In the genomic region with DNA sequence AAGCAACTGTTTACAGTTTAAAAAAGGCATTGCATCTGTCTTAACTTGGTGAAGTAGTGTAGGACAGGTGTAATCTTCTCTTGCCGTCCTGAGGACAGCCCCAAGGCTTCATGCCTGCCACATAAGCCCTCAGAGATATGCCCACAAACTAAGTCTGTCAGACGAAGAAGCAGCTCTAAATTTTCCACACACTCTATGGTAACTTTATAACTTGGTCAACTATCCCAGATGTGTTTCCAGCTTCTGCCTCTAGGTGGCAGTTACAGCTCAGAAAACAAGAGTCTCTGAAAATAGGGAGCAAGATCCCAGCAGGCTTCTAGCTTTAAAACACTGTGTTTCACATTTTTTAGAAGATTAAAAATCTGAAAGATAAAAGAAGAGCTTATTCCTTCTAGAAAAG, we compare ENCODE assay signal across 9 mouse cellular contexts.
DNase-seq lines count a peak whose midpoint lies in the region; ATAC-seq and TF ChIP-seq lines count a peak whose summit lies in the region.
"Had no signal": no experiment of that assay in that cellular context is flagged by ENCODE, and none has a peak within 500 bp of the region (broad histone marks: within the 10 kb centered on the region; RNA-seq: fewer than 3 reads in every experiment).

No protein-coding gene starts in this region.

- H3K27me3 ChIP-seq in intestine, embryonic 14.5 days (replicated peaks; ENCODE audit: control insufficient read depth, insufficient read depth, low read length), result no peaks in the 10 kb centered on the region
- no peaks in the 10 kb centered on the region for H3K27me3 ChIP-seq in intestine, embryonic 16.5 days (replicated peaks; ENCODE audit: control insufficient read depth, insufficient read depth, low read length)
- no peaks in the 10 kb centered on the region for H3K27me3 ChIP-seq in hindbrain, embryonic 14.5 days (ENCODE audit: control insufficient read depth, insufficient read depth, low read length)
- H3K27me3 ChIP-seq in stomach, postnatal 0 days (ENCODE audit: control insufficient read depth, insufficient read depth, low read length), result no peaks in the 10 kb centered on the region
- H3K27me3 ChIP-seq: lung, embryonic 15.5 days had no signal

- 58% methylated on average over 2 of the region's 2 CpGs for WGBS in intestine, embryonic 14.5 days
- WGBS in intestine, embryonic 16.5 days, result 44% methylated on average over 2 of the region's 2 CpGs
- WGBS in hindbrain, embryonic 14.5 days, result 66% methylated on average over 2 of the region's 2 CpGs
- 53% methylated on average over 2 of the region's 2 CpGs for WGBS in stomach, postnatal 0 days

- H3K4me3 ChIP-seq in intestine, embryonic 14.5 days (ENCODE audit: low read depth, low read length), result no peak overlapping the region
- H3K4me3 ChIP-seq in intestine, embryonic 16.5 days (ENCODE audit: low read length), result no peak overlapping the region
- H3K4me3 ChIP-seq in hindbrain, embryonic 14.5 days (replicated peaks; ENCODE audit: low read length), result no peak overlapping the region
- no peak overlapping the region for H3K4me3 ChIP-seq in stomach, postnatal 0 days (ENCODE audit: low read depth, low read length)
- H3K4me3 ChIP-seq: lung, embryonic 15.5 days had no signal

- TF ChIP-seq POLR2A in brain, embryonic 14.5 days (IDR thresholded peaks at IDR 0.05; ENCODE audit: borderline replicate concordance, extremely low read depth, insufficient read depth, insufficient read length, poor library complexity, severe bottlenecking), result no peak

- no peak for ATAC-seq in intestine, embryonic 14.5 days (replicated peaks; ENCODE audit: low FRiP score, low TSS enrichment, low read depth)
- no peak for ATAC-seq in intestine, embryonic 16.5 days
- ATAC-seq in hindbrain, embryonic 14.5 days (ENCODE audit: low FRiP score), result peak; percentile 59; the same call in 1 of the 2 replicates
- peak; percentile 91 for ATAC-seq in megakaryocyte progenitor cell, adult 5-6 weeks (replicated peaks; ENCODE audit: poor library complexity)
- no peak for ATAC-seq in stomach, postnatal 0 days (ENCODE audit: low FRiP score, low TSS enrichment)

- TF ChIP-seq CTCF in brain, embryonic 14.5 days (IDR thresholded peaks at IDR 0.05; ENCODE audit: borderline replicate concordance, extremely low read depth, insufficient read depth, insufficient read length), result peak; percentile 70; the same call in 1 of the 2 replicates
- peak; percentile 88 for TF ChIP-seq CTCF in stomach, postnatal 0 days (IDR thresholded peaks at IDR 0.05; ENCODE audit: low read depth)

- H3K9me3 ChIP-seq in intestine, embryonic 14.5 days (ENCODE audit: control insufficient read depth, low read length), result no peaks in the 10 kb centered on the region
- no peaks in the 10 kb centered on the region for H3K9me3 ChIP-seq in intestine, embryonic 16.5 days (ENCODE audit: control insufficient read depth, low read length)
- no peaks in the 10 kb centered on the region for H3K9me3 ChIP-seq in hindbrain, embryonic 14.5 days (ENCODE audit: control insufficient read depth, low read length)
- H3K9me3 ChIP-seq in stomach, postnatal 0 days (ENCODE audit: control insufficient read depth, low read length), result no peaks in the 10 kb centered on the region
- H3K9me3 ChIP-seq: lung, embryonic 15.5 days had no signal

- no peak overlapping the region for H3K27ac ChIP-seq in intestine, embryonic 14.5 days (ENCODE audit: low read depth)
- H3K27ac ChIP-seq in intestine, embryonic 16.5 days (ENCODE audit: low read length), result no peak overlapping the region
- H3K27ac ChIP-seq in hindbrain, embryonic 14.5 days, result no peak overlapping the region
- H3K27ac ChIP-seq in stomach, postnatal 0 days (replicated peaks), result no peak overlapping the region
- H3K27ac ChIP-seq: lung, embryonic 15.5 days had no signal

- TF ChIP-seq EP300 in stomach, postnatal 0 days (optimal IDR thresholded peaks at IDR 0.05), result no peak

- H3K36me3 ChIP-seq in intestine, embryonic 14.5 days (ENCODE audit: control insufficient read depth, insufficient read depth, low read length), result peaks cover 33% of the 10 kb centered on the region
- no peaks in the 10 kb centered on the region for H3K36me3 ChIP-seq in intestine, embryonic 16.5 days (ENCODE audit: control insufficient read depth, insufficient read depth, low read length)
- H3K36me3 ChIP-seq in hindbrain, embryonic 14.5 days (replicated peaks; ENCODE audit: control insufficient read depth, insufficient read depth), result peaks cover 13% of the 10 kb centered on the region
- no peaks in the 10 kb centered on the region; the same call in 1 of the 2 replicates for H3K36me3 ChIP-seq in stomach, postnatal 0 days (ENCODE audit: control insufficient read depth, insufficient read depth, low read length)

- H3K4me1 ChIP-seq in intestine, embryonic 14.5 days (replicated peaks; ENCODE audit: control insufficient read depth, insufficient read depth, low read length), result no peaks in the 10 kb centered on the region
- H3K4me1 ChIP-seq in intestine, embryonic 16.5 days (ENCODE audit: control insufficient read depth, insufficient read depth, low read length), result no peaks in the 10 kb centered on the region
- no peaks in the 10 kb centered on the region for H3K4me1 ChIP-seq in hindbrain, embryonic 14.5 days (replicated peaks; ENCODE audit: control insufficient read depth, insufficient read depth, low read length)
- H3K4me1 ChIP-seq in stomach, postnatal 0 days (replicated peaks; ENCODE audit: control insufficient read depth, insufficient read depth), result no peaks in the 10 kb centered on the region

- peak; percentile 86 for DNase-seq in intestine, embryonic 14.5 days (ENCODE audit: low spot score)
- peak; percentile 85 for DNase-seq in brain, embryonic 14.5 days (ENCODE audit: low read depth)
- peak; percentile 36 for DNase-seq in fibroblast of lung, adult 2 months (ENCODE audit: low read depth)
- peak; percentile 89 for DNase-seq in hindbrain, embryonic 14.5 days (ENCODE audit: low spot score)
- peak; percentile 30 to 71 for DNase-seq in layer of hippocampus, postnatal 36 days
- DNase-seq in stomach, postnatal 0 days (ENCODE audit: low spot score), result peak; percentile 67

- no peak overlapping the region for H3K9ac ChIP-seq in intestine, embryonic 14.5 days (ENCODE audit: low read length)
- H3K9ac ChIP-seq in intestine, embryonic 16.5 days (ENCODE audit: low read depth, low read length), result no peak overlapping the region
- H3K9ac ChIP-seq in hindbrain, embryonic 14.5 days, result no peak overlapping the region
- no peak overlapping the region for H3K9ac ChIP-seq in stomach, postnatal 0 days (ENCODE audit: low read length)
- H3K9ac ChIP-seq: lung, embryonic 15.5 days had no signal

- H3K4me2 ChIP-seq in intestine, embryonic 14.5 days (ENCODE audit: low read length), result no peak overlapping the region
- H3K4me2 ChIP-seq in intestine, embryonic 16.5 days (ENCODE audit: low read depth, low read length), result no peak overlapping the region
- no peak overlapping the region for H3K4me2 ChIP-seq in hindbrain, embryonic 14.5 days (replicated peaks)
- H3K4me2 ChIP-seq in stomach, postnatal 0 days (replicated peaks; ENCODE audit: low read depth), result no peak overlapping the region
- H3K4me2 ChIP-seq: lung, embryonic 15.5 days had no signal

Comparison
In these comparisons a context has a peak if more than half of its experiments do, and no peak if none do; other contexts are left out.
1. ATAC-seq: peak in hindbrain, embryonic 14.5 days (single experiment) and megakaryocyte progenitor cell, adult 5-6 weeks (single experiment); none in intestine, embryonic 14.5 days (single experiment), intestine, embryonic 16.5 days (single experiment) and stomach, postnatal 0 days (single experiment).
2. DNase-seq: peak in every context shown above with its lines; median percentile 89 in hindbrain, embryonic 14.5 days; 86 in intestine, embryonic 14.5 days; 85 in brain, embryonic 14.5 days; 67 in stomach, postnatal 0 days; 50 in layer of hippocampus, postnatal 36 days; 36 in fibroblast of lung, adult 2 months.